9 mouse cellular contexts compared by ENCODE assay signal in the genomic region with DNA sequence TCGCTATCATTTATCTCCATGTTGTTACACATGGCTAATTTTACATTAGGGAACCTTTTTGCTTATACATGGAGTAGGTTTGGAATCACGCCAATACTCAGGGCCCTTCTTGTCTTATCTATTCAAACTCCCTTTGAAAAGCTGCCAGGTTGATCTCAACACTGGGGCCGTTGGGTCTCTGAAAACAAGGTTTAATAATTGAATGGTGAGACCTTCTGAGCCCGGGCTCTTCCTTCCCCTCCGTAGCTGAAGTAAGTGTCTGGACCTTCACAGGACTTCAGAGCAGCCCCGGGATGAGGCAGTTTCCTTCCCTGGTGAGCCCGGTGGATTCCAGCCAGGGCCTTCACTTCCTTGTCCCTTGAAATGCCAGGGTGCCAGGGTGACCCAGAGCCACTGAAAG. TPM values are rescaled to one million over a fixed set of nuclear protein-coding genes. Genes with fewer than 3 reads are reported as not detected.
DNase-seq lines count a peak whose midpoint lies in the region; ATAC-seq lines count a peak whose summit lies in the region.
"Had no signal": no experiment of that assay in that cellular context is flagged by ENCODE, and none has a peak within 500 bp of the region (broad histone marks: within the 10 kb centered on the region; RNA-seq: fewer than 3 reads in every experiment).

No protein-coding gene starts in this region.

- H3K4me1 ChIP-seq in forebrain, embryonic 14.5 days (ENCODE audit: control insufficient read depth, insufficient read depth, low read length) = peaks cover 25% of the 10 kb centered on the region; the same call in 1 of the 2 replicates
- peaks cover 55% of the 10 kb centered on the region for H3K4me1 ChIP-seq in forebrain, embryonic 12.5 days
- peaks cover 46% of the 10 kb centered on the region for H3K4me1 ChIP-seq in embryonic facial prominence, embryonic 14.5 days (ENCODE audit: control insufficient read depth, insufficient read depth, low read length)

- no peaks in the 10 kb centered on the region for H3K9me3 ChIP-seq in forebrain, embryonic 14.5 days (replicated peaks; ENCODE audit: control insufficient read depth, low read length)
- H3K9me3 ChIP-seq in forebrain, embryonic 12.5 days = no peaks in the 10 kb centered on the region
- H3K9me3 ChIP-seq in embryonic facial prominence, embryonic 14.5 days (ENCODE audit: control insufficient read depth, low read length) = no peaks in the 10 kb centered on the region

- WGBS in forebrain, embryonic 14.5 days = 34% methylated on average over 7 of the region's 7 CpGs
- WGBS in forebrain, embryonic 12.5 days = 49% methylated on average over 7 of the region's 7 CpGs
- WGBS in embryonic facial prominence, embryonic 14.5 days = 58% methylated on average over 7 of the region's 7 CpGs

- no peaks in the 10 kb centered on the region for H3K36me3 ChIP-seq in forebrain, embryonic 14.5 days (ENCODE audit: control insufficient read depth, insufficient read depth, low read length)
- no peaks in the 10 kb centered on the region for H3K36me3 ChIP-seq in forebrain, embryonic 12.5 days (replicated peaks)
- no peaks in the 10 kb centered on the region for H3K36me3 ChIP-seq in embryonic facial prominence, embryonic 14.5 days (ENCODE audit: control insufficient read depth, insufficient read depth, low read length)

- peak; percentile 54 for DNase-seq in forebrain, embryonic 14.5 days (ENCODE audit: low spot score)
- DNase-seq in embryonic facial prominence, embryonic 14.5 days (ENCODE audit: low spot score) = peak; percentile 71
- peak; percentile 23 to 35 for DNase-seq in kidney, adult 8-10 months
- peak; percentile 45 for DNase-seq in lung, postnatal 10 days
- no peak for DNase-seq in cerebellum, adult 8-10 months
- DNase-seq in urinary bladder, postnatal 36 days (ENCODE audit: low spot score in 2 of 2) = no peak
- DNase-seq in thymus, adult 18-20 months = no peak

- H3K4me2 ChIP-seq in forebrain, embryonic 14.5 days (ENCODE audit: low read length) = no peak overlapping the region
- no peak overlapping the region for H3K4me2 ChIP-seq in forebrain, embryonic 12.5 days
- peak overlapping the region; percentile 16; the same call in 1 of the 2 replicates for H3K4me2 ChIP-seq in embryonic facial prominence, embryonic 14.5 days (ENCODE audit: low read depth, low read length)

- no peak overlapping the region for H3K27ac ChIP-seq in forebrain, embryonic 14.5 days (ENCODE audit: low read depth, low read length)
- no peak overlapping the region for H3K27ac ChIP-seq in forebrain, embryonic 12.5 days
- H3K27ac ChIP-seq in embryonic facial prominence, embryonic 14.5 days (replicated peaks; ENCODE audit: low read depth, low read length) = no peak overlapping the region

- H3K4me3 ChIP-seq in forebrain, embryonic 14.5 days (ENCODE audit: low read depth, low read length) = no peak overlapping the region
- H3K4me3 ChIP-seq in forebrain, embryonic 12.5 days (replicated peaks) = no peak overlapping the region
- no peak overlapping the region for H3K4me3 ChIP-seq in embryonic facial prominence, embryonic 14.5 days (ENCODE audit: low read depth, low read length)

- no peaks in the 10 kb centered on the region for H3K27me3 ChIP-seq in forebrain, embryonic 14.5 days (replicated peaks; ENCODE audit: control insufficient read depth, insufficient read depth, low read length)
- no peaks in the 10 kb centered on the region for H3K27me3 ChIP-seq in forebrain, embryonic 12.5 days
- H3K27me3 ChIP-seq in embryonic facial prominence, embryonic 14.5 days (replicated peaks; ENCODE audit: control insufficient read depth, insufficient read depth, low read length) = no peaks in the 10 kb centered on the region

- no peak overlapping the region for H3K9ac ChIP-seq in forebrain, embryonic 14.5 days (ENCODE audit: low read length)
- H3K9ac ChIP-seq in forebrain, embryonic 12.5 days = no peak overlapping the region
- no peak overlapping the region for H3K9ac ChIP-seq in embryonic facial prominence, embryonic 14.5 days (ENCODE audit: low read depth, low read length)

- no peak for ATAC-seq in forebrain, embryonic 14.5 days
- no peak for ATAC-seq in forebrain, embryonic 12.5 days (ENCODE audit: low FRiP score)
- no peak for ATAC-seq in embryonic facial prominence, embryonic 14.5 days (ENCODE audit: low read depth)
- ATAC-seq: forebrain, embryonic 16.5 days had no signal

RNA-seq across cellular contexts. Expression of a gene that starts 5.6 kb away (rescaled TPM):
- 4.0 and 4.2 TPM in 2 replicates for polyA plus RNA-seq in forebrain, embryonic 14.5 days (2014; fragmentation: Nextera tagmentation; extraction: Ambion mirVana)
- 1.8 and 2.6 TPM in 2 replicates for polyA plus RNA-seq in forebrain, embryonic 12.5 days (2016; fragmentation: Nextera tagmentation; extraction: Ambion mirVana)
- 4.4 and 5.3 TPM in 2 replicates for polyA plus RNA-seq in embryonic facial prominence, embryonic 14.5 days (2014; fragmentation: Nextera tagmentation; extraction: Ambion mirVana)

Comparison
In these comparisons a context has a peak if more than half of its experiments do, and no peak if none do; other contexts are left out.
1. DNase-seq: peak in forebrain, embryonic 14.5 days (single experiment), embryonic facial prominence, embryonic 14.5 days (single experiment), kidney, adult 8-10 months (2 of 2) and lung, postnatal 10 days (single experiment); none in cerebellum, adult 8-10 months (single experiment), urinary bladder, postnatal 36 days (0 of 2) and thymus, adult 18-20 months (0 of 2).